Mouse (Mus musculus) liver, embryonic 12.5 days (tissue): ENCODE data around the gene Cstad. TPM values are rescaled to one million over a fixed set of nuclear protein-coding genes. Genes with fewer than 3 reads are reported as not detected.

Experiments
- ATAC-seq: fragments of 200-750 bp; cut with Nextera tagmentation; 2 replicates; pipeline ENCODE4 v1.8.0; 2017; ENCODE audit warnings: moderate number of reproducible peaks, mild to moderate bottlenecking, moderate library complexity
- H3K27ac ChIP-seq: fragments of 300-500 bp; sonication (generic); 2 replicates; pipeline ENCODE4 v1.5.1; 2016; ENCODE audit warnings: mild to moderate bottlenecking
- H3K27me3 ChIP-seq: fragments of 300-500 bp; sonication (generic); replicated peaks from 2 replicates; pipeline ENCODE4 v1.6.1; 2016; ENCODE audit warnings: mild to moderate bottlenecking, moderate library complexity
- H3K36me3 ChIP-seq: fragments of 300-500 bp; sonication (generic); 2 replicates; pipeline ENCODE4 v1.6.1; 2016; ENCODE audit warnings: mild to moderate bottlenecking, moderate library complexity
- H3K4me1 ChIP-seq: fragments of 300-500 bp; sonication (generic); 2 replicates; pipeline ENCODE4 v1.6.1; 2016
- H3K4me2 ChIP-seq: fragments of 300-500 bp; sonication (generic); 2 replicates; pipeline ENCODE4 v1.6.1; 2016; ENCODE audit warnings: mild to moderate bottlenecking, moderate library complexity
- H3K4me3 ChIP-seq: fragments of 300-500 bp; sonication (generic); 2 replicates; pipeline ENCODE4 v1.5.1; 2016; ENCODE audit warnings: mild to moderate bottlenecking, moderate library complexity
- H3K9ac ChIP-seq: fragments of 300-500 bp; sonication (generic); 2 replicates; pipeline ENCODE4 v1.6.1; 2016; ENCODE audit warnings: mild to moderate bottlenecking, moderate library complexity
- H3K9me3 ChIP-seq: fragments of 300-500 bp; sonication (generic); replicated peaks from 2 replicates; pipeline ENCODE4 v1.6.1; 2016; ENCODE audit warnings: mild to moderate bottlenecking, moderate library complexity
- WGBS: fragments of 180-500 bp; shearing (Covaris S2); methylation state at CpG from one replicate; pipeline ENCODE4 v1.1.7; 2016; ENCODE audit not compliant: insufficient replicate concordance; 5-methylcytosine and 5-hydroxymethylcytosine counted together
- polyA plus RNA-seq: library from polyadenylated mRNA; unstranded; fragments of >200 nt; fragmentation: Nextera tagmentation; extraction: Ambion mirVana; gene quantifications from 2 replicates; pipeline ENCODE4 v1.2.1, GENCODE M21; 2016

Cstad gene
- polyA plus RNA-seq, 1 experiment from 2014 or later: 0.31 TPM

DNA sequence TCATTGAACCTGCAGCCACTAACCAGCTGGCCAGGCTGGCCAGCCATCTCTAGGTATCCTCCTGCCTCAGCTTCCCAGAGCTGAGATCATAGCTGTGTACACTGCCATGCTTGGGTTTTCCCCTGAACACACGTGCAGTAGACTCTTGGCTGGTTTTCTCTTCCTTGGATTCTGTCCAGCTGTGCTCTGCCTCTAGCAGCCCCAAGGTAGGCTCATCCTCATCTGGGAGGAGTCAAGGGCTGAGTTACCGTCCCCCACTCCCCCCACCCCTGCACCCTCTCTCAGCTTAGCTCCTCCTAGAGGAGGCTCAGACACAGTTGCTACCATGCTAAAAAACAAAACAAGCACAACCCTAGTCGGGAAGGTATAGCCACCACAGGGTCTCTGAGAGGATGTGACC, 4.8 kb downstream of the Cstad start:
- H3K9me3 ChIP-seq: no peaks in the 10 kb centered on the region
- 26% methylated on average over 3 of the region's 3 CpGs for WGBS
- H3K9ac ChIP-seq: no peak overlapping the region
- ATAC-seq: no peak
- no peak overlapping the region for H3K4me2 ChIP-seq
- H3K27me3 ChIP-seq: peaks cover 51% of the 10 kb centered on the region
- H3K27ac ChIP-seq: no peak overlapping the region
- H3K4me3 ChIP-seq: no peak overlapping the region
- H3K4me1 ChIP-seq: peaks cover 58% of the 10 kb centered on the region
- H3K36me3 ChIP-seq: no peaks in the 10 kb centered on the region

DNA sequence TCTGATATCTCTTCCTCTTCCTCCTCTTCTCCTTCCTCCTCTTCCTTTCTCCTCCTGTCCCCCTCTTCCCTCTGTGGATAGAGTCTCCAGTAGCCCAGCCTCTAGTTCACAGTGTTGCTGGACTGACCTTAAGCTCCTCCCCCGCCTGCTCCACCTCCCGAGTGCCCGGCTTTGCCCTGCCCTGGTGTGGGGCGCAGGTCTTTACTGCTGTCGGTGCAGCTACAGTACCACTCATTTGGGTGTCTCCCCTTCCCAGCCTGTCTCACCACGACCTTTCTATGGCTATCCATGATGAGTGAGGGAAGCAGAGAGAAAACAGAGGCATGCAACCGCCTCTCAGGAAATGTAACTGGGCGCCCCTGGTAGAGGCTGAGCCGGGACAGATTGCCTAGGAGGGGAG, 5.5 kb downstream of the Cstad start:
- Histone ChIP-seq H3K4me3 (no peak overlapping the region), H3K27me3 (peaks cover 57% of the 10 kb centered on the region), H3K27ac (peak overlapping the region; percentile 52; the same call in 1 of the 2 replicates), H3K9ac (no peak overlapping the region), H3K36me3 (no peaks in the 10 kb centered on the region), H3K4me1 (peaks cover 58% of the 10 kb centered on the region), H3K9me3 (no peaks in the 10 kb centered on the region), H3K4me2 (peak overlapping the region; percentile 40)
- ATAC-seq: no peak
- 7% methylated on average over 9 of the region's 9 CpGs for WGBS

DNA sequence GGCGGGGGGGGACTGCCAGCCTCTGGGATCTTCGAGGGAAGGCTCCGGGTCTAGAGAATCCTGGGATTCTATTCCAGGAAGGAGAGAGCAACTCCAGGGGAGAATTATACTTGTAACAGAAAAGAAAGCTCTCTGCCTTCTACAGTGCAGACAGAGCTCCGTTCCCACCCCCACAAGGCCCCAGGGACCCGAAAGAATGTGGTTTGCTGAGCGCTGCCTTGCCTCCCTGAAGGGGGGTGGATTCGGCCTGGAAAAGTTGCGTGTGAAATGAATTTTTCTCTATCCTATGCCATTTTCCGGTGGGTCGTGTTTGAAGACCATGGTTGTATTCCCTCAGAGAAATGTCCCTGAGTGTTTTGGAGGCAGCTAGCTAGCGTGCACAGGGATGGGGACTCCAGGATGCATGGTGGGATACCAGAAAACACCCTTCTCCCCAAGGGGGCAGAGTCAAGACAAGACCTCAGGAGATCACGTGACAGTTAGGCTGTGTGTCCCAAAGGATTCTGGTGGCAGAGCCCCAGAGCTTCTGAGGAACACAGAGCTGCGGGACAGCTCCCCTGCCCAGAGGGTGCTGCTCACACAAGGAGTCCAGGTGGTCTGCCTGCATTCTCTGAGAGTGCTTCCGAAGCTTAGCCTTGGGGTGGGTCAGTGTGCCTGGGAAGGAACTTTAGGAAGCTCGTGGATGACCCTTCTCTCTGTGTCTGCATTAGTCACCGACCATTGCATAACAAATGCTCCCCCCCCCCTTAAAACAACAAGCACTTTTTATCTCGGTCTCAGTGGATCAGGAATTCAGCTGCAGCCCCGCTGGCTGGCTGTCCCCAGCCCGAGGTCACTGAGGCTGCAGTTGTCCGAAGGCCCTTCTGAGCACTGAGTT, 6.4 kb downstream of the Cstad start:
- peak overlapping the region; percentile 52 for H3K27ac ChIP-seq
- WGBS: 18% methylated on average over 20 of the region's 20 CpGs
- no peak overlapping the region for H3K4me3 ChIP-seq
- no peaks in the 10 kb centered on the region for H3K36me3 ChIP-seq
- peak overlapping the region; percentile 40 for H3K4me2 ChIP-seq
- H3K27me3 ChIP-seq: peaks cover 66% of the 10 kb centered on the region
- peaks cover 60% of the 10 kb centered on the region for H3K4me1 ChIP-seq
- no peak overlapping the region for H3K9ac ChIP-seq
- no peak for ATAC-seq
- H3K9me3 ChIP-seq: no peaks in the 10 kb centered on the region

DNA sequence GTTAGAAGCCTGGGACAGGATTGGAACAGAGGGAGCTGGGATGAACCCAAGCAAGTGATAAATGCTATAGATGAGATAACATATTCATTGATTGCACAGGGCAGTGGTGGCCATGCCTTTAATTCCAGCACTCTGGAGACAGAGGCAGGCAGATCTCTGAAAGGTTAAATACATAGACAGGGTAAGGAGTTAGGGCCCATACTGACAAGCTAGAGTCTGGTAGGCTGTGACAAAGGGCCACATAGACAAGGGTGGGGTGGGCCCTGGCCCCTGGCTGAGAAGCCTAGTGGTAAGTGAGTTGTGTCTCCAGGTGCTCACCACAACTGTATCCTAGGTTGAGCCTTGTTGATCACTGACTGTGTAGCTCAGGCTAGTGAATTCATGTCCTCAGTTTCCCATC, 7.6 kb downstream of the Cstad start:
- H3K9me3 ChIP-seq: no peaks in the 10 kb centered on the region
- H3K27me3 ChIP-seq: peaks cover 79% of the 10 kb centered on the region
- H3K27ac ChIP-seq: no peak overlapping the region
- H3K36me3 ChIP-seq: no peaks in the 10 kb centered on the region
- H3K4me3 ChIP-seq: no peak overlapping the region
- no peak overlapping the region for H3K4me2 ChIP-seq
- ATAC-seq: no peak
- peaks cover 60% of the 10 kb centered on the region for H3K4me1 ChIP-seq
- no peak overlapping the region for H3K9ac ChIP-seq

DNA sequence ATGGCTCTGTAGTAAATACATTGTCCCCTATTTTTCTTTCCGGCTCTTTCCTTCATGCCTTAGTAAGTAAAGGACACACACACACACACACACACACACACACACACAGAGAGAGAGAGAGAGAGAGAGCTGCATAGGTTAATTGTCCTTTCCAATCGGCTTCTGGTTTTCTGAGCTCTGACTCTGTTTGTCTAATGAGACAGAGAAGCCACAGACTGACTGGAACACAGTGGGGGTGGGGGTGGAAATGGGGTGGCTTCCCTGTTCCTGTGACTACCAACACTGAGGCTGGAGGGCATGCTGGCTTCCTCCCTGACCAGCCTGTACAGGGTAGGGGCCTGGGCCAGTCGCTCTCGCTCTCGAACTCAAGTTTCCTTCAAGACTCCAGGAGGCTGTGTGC, 8.9 kb downstream of the Cstad start:
- WGBS: 55% methylated on average over 5 of the region's 5 CpGs
- ATAC-seq: no peak

DNA sequence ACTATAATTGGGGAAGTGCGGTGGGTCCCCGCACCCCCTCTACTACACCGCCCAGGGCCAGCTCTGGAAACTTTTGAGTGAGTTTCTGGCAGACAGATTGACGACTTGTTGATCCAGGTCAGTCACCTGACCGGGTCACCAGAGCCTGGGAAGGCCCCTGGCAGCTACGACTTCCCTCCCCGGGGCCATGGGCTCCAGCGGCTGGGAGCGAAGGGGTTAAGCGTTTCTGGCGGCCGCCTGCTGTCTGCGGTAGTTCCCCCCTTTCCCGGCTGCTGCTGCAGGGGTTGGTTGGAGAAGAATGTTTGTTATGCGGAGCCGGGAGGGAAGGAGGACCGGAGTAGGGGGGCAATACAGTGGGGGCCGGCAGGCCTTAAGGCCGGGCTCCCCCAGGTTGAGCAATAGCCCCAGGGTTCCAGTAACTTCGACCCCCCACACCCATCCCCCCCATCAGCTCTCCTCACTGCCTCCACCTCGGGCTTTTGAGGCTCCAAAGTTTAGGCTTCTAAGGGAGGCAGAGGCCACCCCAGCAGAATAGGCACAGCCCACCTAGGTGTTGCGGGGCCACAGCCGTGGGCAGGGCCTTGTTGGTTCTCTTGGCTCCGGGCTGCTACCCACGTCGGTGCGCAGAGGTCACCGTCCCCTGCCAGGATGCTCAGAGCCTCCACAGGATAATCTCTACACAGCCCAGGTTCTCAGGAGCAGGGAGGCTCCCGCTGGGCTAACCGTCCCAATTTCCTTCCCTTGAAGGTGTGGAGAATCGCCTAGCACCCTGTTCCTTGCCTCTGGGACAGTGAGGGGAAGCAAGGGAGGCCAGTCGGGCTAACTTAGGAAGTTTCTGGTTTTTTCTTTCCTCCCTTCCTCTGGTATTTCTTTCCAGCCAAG, 10.3 kb downstream of the Cstad start:
- Histone ChIP-seq H3K4me2 (peak overlapping the region; percentile 44), H3K27me3 (peaks cover 81% of the 10 kb centered on the region), H3K27ac (peak overlapping the region; percentile 37; the same call in 1 of the 2 replicates), H3K4me3 (no peak overlapping the region), H3K4me1 (peaks cover 53% of the 10 kb centered on the region), H3K36me3 (no peaks in the 10 kb centered on the region), H3K9ac (no peak overlapping the region), H3K9me3 (no peaks in the 10 kb centered on the region)
- ATAC-seq: no peak
- 4% methylated on average over 32 of the region's 32 CpGs for WGBS

More for the DNA sequence above, 8.9 kb downstream of the Cstad start:
- H3K36me3 ChIP-seq: no peaks in the 10 kb centered on the region
- no peak overlapping the region for H3K4me2 ChIP-seq
- H3K4me3 ChIP-seq: no peak overlapping the region
- H3K27ac ChIP-seq: no peak overlapping the region
- H3K4me1 ChIP-seq: peaks cover 60% of the 10 kb centered on the region
- H3K9ac ChIP-seq: no peak overlapping the region
- peaks cover 86% of the 10 kb centered on the region for H3K27me3 ChIP-seq
- H3K9me3 ChIP-seq: no peaks in the 10 kb centered on the region

DNA sequence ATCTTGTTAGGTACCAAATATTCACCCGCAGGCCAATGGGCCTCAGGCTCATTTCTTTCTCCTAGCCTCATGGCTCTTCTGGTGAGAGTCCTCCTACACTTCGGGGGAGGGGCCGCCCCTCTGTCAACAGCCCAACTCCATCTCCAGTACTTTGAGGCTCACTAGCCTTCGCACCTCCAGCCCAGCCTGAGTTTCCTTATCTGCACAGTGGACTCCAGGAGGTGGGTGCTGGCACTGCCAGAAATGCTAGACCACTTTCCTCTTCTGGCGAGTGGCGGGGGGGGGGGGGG, 10.9 kb downstream of the Cstad start:
- Histone ChIP-seq H3K27me3 (peaks cover 75% of the 10 kb centered on the region), H3K36me3 (no peaks in the 10 kb centered on the region), H3K27ac (0 out of 2 replicates have a peak overlapping the region, but pooled peaks have one; percentile 37), H3K4me2 (no peak overlapping the region), H3K9ac (no peak overlapping the region), H3K9me3 (no peaks in the 10 kb centered on the region), H3K4me1 (peaks cover 47% of the 10 kb centered on the region), H3K4me3 (no peak overlapping the region)
- WGBS: 12% methylated on average over 6 of the region's 6 CpGs
- ATAC-seq: no peak

DNA sequence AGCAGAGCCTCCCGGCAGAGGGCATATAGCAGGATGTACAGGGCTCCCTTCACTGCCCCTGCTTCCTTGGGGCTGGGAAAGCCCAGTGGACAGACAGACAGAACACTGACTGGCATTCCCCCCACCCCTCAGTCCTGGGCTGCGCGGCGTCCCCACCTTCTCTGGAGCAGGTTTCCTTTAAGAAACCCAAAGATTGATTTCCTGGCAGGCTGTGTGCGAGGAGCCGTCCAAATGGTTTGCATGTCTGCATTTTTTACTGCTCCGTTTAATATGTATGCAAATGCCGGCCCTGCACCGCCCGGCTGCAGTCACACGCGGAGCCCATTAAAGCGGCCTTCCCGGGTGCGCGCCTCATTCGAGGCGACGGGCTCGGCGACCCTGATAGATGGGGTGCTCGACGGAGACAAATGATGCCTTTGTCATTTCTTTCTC, 11.8 kb downstream of the Cstad start:
- Histone ChIP-seq H3K9me3 (no peaks in the 10 kb centered on the region), H3K36me3 (no peaks in the 10 kb centered on the region), H3K27me3 (peaks cover 65% of the 10 kb centered on the region), H3K4me3 (no peak overlapping the region), H3K4me2 (no peak overlapping the region), H3K27ac (no peak overlapping the region), H3K4me1 (peaks cover 40% of the 10 kb centered on the region), H3K9ac (no peak overlapping the region)
- WGBS: 44% methylated on average over 23 of the region's 23 CpGs
- no peak for ATAC-seq

DNA sequence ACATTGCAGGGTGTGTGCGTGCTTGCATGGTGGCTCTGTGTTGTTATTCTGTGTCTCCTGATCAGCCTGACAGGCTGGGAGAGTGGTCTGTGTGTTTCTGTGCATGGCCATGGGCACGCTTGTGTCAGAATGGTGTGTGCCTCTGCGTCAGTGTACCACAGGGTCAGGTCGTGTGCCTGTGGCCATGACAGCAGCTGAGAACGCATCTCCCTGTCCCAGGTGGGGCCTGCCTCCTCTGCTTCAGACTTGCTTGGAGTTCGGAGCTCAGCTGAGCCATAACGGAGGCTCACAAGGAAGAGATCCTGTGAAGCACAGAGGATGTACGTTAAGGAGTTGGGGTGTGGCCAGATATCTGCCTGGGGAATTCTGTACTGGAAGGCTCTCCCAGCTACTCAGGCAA, 13.1 kb downstream of the Cstad start:
- ATAC-seq: no peak
- Histone ChIP-seq H3K9me3 (no peaks in the 10 kb centered on the region), H3K4me1 (peaks cover 30% of the 10 kb centered on the region)

DNA sequence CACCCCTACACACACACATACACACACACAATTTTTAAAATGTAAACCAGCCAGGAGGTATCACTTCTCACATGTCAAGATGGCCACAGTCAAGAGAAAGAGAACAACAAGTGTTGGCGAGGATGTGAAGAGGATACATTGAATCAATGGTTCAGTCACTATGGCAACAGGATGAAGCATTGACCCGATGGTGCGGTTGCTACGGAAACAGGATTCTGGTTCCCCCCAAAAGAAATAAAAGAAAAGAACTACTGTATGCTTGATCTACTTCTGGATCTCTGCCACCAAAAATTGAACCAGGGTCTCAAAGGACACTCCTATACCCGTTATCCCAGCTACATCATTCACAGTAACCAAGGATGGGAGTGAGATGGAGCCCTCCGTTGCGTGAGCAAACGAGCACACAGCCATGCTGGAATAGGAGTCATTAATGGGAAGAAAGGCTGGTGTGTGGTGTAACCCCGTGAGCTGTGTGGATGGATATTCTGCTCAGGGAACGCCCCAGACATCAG, 13.9 kb downstream of the Cstad start:
- H3K27me3 ChIP-seq: peaks cover 52% of the 10 kb centered on the region
- H3K9ac ChIP-seq: no peak overlapping the region
- ATAC-seq: no peak
- WGBS: 76% methylated on average over 10 of the region's 10 CpGs
- no peak overlapping the region for H3K4me2 ChIP-seq
- H3K4me1 ChIP-seq: peaks cover 21% of the 10 kb centered on the region
- no peak overlapping the region for H3K4me3 ChIP-seq
- no peaks in the 10 kb centered on the region for H3K9me3 ChIP-seq
- no peaks in the 10 kb centered on the region for H3K36me3 ChIP-seq
- H3K27ac ChIP-seq: no peak overlapping the region

More for the DNA sequence above, 13.1 kb downstream of the Cstad start:
- Histone ChIP-seq H3K36me3 (no peaks in the 10 kb centered on the region), H3K9ac (no peak overlapping the region), H3K4me2 (no peak overlapping the region), H3K27me3 (peaks cover 52% of the 10 kb centered on the region), H3K4me3 (no peak overlapping the region), H3K27ac (no peak overlapping the region)
- 68% methylated on average over 8 of the region's 8 CpGs for WGBS

DNA sequence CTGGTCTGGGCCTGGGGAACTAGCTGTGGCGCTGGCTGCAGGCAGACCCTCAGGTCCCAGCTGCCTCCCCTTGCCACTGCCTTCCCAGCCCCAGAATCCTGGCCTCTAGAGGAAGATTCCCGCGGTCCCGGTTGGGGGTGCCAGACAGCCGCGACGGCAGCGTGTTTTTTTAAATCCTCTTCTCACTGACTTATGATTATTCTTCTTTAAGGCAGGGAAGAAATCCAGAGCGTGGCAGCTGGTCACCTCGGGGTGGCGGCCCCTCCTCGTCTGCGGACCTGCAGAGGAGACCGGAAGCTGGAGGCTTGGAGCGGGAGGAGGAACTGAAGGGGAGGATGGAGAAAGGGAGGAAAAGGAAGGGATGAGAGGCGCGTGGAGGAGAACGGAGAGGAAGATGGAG, 18.7 kb downstream of the Cstad start:
- Histone ChIP-seq H3K36me3 (no peaks in the 10 kb centered on the region), H3K9me3 (no peaks in the 10 kb centered on the region), H3K4me3 (no peak overlapping the region), H3K4me2 (peak overlapping the region; percentile 17), H3K27me3 (peaks cover 24% of the 10 kb centered on the region), H3K4me1 (peaks cover 12% of the 10 kb centered on the region), H3K9ac (no peak overlapping the region), H3K27ac (peak overlapping the region; percentile 39; the same call in 1 of the 2 replicates)
- no peak for ATAC-seq
- 8% methylated on average over 18 of the region's 18 CpGs for WGBS
